Mouse (Mus musculus): ENCODE results near the gene Wdr38. TPM values are rescaled to one million over a fixed set of nuclear protein-coding genes. Genes with fewer than 3 reads are reported as not detected.
"Not testable (repeated sequence)": the region's sequence is repeated elsewhere in the genome, so short reads cannot be mapped to it uniquely, and the experiment has no call there.

Wdr38 gene
- polyA plus RNA-seq, 1 experiment from 2014 or later = 1.7 TPM

DNA sequence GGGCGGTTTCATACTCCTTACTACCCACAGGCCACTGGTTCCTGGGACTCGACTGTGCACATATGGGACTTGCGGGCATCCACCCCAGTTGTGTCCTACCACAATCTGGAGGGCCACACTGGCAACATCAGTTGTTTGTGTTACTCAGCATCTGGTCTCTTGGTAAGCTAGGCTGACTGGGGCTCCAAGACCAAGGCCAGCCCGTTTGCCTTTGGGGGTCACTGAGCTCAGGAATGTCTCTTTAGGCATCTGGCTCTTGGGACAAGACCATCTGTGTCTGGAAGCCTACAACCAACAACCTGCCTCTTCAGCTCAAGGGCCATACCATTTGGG, 3.3 kb downstream of the Wdr38 start:
- Histone ChIP-seq H3K9ac (no peak overlapping the region), H3K27ac (no peak overlapping the region), H3K9me3 (no peaks in the 10 kb centered on the region), H3K4me1 (peaks cover 26% of the 10 kb centered on the region), H3K36me3 (replicated peaks) (peaks cover 48% of the 10 kb centered on the region), H3K4me3 (replicated peaks) (no peak overlapping the region), H3K4me2 (no peak overlapping the region), H3K27me3 (peaks cover 6% of the 10 kb centered on the region; the same call in 1 of the 2 replicates)
- WGBS = 85% methylated on average over 4 of the region's 4 CpGs
- no peak for ATAC-seq (ENCODE audit: low FRiP score)

DNA sequence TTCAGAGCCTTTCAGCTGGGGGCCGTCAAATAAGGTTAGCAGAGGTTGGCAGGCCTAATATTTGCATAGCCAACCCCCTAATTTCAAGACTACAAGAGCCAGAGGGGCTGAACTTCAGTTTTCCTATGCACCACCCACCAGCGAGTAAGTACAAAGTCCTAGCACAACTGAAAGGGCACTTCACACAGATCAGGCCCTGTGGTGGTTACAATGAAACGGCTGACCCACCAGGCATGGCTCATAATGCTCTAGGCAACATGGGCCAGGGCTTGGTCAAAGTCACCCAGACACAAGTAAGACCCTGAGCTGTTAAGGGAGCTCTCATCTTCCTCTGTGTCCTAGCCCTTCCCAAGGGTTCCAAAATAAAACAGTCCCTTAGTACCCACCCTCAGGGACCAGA, 4.6 kb downstream of the Wdr38 start:
- Histone ChIP-seq H3K4me1 (peaks cover 35% of the 10 kb centered on the region), H3K4me2 (no peak overlapping the region), H3K36me3 (replicated peaks) (peaks cover 48% of the 10 kb centered on the region), H3K27ac (no peak overlapping the region), H3K27me3 (peaks cover 6% of the 10 kb centered on the region; the same call in 1 of the 2 replicates), H3K9me3 (no peaks in the 10 kb centered on the region), H3K4me3 (replicated peaks) (no peak overlapping the region), H3K9ac (no peak overlapping the region)
- ATAC-seq (ENCODE audit: low FRiP score) = no peak
- 85% methylated on average over 3 of the region's 3 CpGs for WGBS

DNA sequence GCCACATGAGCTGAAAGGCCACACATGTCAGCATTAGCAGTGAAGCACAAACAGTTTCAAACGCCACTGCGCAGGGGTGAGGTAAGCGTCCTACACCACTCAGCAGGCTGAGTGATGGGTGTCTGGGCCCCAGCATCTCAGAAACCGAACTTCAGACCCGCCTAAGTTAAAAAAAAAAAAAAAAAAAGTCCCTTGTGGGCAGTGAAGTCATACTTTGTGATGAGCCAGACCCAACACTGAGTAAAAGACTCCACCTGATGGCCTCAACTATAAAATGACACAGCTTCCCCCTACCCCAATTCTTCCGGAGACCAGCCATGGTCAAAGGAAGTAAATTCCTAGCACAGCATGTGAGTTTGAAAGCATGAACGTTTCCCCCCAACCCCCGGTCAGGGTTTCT, 5.8 kb downstream of the Wdr38 start:
- Histone ChIP-seq H3K9me3 (no peaks in the 10 kb centered on the region), H3K27me3 (no peaks in the 10 kb centered on the region), H3K4me2 (peak overlapping the region; percentile 82), H3K9ac (peak overlapping the region; percentile 89; the same call in 1 of the 2 replicates), H3K36me3 (replicated peaks) (peaks cover 48% of the 10 kb centered on the region), H3K4me1 (peaks cover 35% of the 10 kb centered on the region), H3K27ac (no peak overlapping the region), H3K4me3 (replicated peaks) (peak overlapping the region; percentile 74)
- 54% methylated on average over 8 of the region's 8 CpGs for WGBS
- no peak for ATAC-seq (ENCODE audit: low FRiP score)

DNA sequence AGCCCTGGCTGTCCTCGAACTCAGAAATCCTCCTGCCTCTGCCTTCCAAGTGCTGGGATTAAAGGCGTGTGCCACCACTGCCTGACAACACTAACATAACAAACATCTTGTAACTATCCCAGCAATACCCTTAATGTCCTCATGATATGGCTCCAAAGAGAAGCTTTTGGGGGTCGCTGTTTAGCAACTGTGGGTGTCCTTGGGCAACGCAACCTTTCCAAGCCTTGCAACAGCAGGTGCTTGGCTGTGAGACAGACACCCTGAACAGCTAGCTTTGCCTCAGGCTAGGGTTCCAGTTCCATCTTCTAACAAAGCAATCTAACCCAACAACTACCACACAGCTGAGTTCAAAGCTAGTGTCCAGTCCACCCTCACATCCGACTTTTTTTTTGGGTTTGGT, 6.2 kb downstream of the Wdr38 start:
- H3K4me3 ChIP-seq (replicated peaks) = peak overlapping the region; percentile 74
- peak overlapping the region; percentile 89 for H3K9ac ChIP-seq
- ATAC-seq (ENCODE audit: low FRiP score) = no peak
- H3K4me2 ChIP-seq = peak overlapping the region; percentile 82
- peaks cover 35% of the 10 kb centered on the region for H3K4me1 ChIP-seq
- H3K9me3 ChIP-seq = no peaks in the 10 kb centered on the region
- 67% methylated on average over 5 of the region's 5 CpGs for WGBS
- peaks cover 48% of the 10 kb centered on the region for H3K36me3 ChIP-seq (replicated peaks)
- no peaks in the 10 kb centered on the region for H3K27me3 ChIP-seq
- no peak overlapping the region for H3K27ac ChIP-seq

DNA sequence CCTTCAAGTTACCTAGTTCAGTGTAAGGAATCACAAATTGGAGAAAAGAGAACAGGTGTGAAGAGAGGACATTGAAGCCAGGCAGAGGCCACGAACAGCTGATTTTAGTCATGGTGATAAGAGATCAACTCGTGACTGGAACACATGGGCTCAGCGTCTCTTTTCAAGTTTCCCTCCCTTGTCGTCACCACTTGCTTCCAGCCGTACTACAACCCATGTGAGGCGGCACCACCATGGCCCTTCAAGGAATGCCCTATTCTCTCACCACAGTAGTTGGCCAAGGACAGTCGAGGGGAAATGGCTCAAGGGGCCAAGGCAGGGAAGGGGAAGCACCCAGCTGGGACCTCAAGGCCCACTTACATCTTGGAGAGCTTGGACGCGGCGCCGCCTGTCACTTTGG, 7.1 kb downstream of the Wdr38 start:
- Histone ChIP-seq H3K9ac (peak overlapping the region; percentile 89), H3K36me3 (replicated peaks) (peaks cover 45% of the 10 kb centered on the region), H3K27me3 (no peaks in the 10 kb centered on the region), H3K4me3 (replicated peaks) (peak overlapping the region; percentile 74), H3K4me2 (peak overlapping the region; percentile 82), H3K9me3 (no peaks in the 10 kb centered on the region), H3K27ac (peak overlapping the region; percentile 92; the same call in 1 of the 2 replicates), H3K4me1 (peaks cover 44% of the 10 kb centered on the region)
- 2% methylated on average over 11 of the region's 11 CpGs for WGBS
- ATAC-seq (ENCODE audit: low FRiP score) = 0 out of 2 replicates have a peak, but pooled peaks have one; percentile 5

DNA sequence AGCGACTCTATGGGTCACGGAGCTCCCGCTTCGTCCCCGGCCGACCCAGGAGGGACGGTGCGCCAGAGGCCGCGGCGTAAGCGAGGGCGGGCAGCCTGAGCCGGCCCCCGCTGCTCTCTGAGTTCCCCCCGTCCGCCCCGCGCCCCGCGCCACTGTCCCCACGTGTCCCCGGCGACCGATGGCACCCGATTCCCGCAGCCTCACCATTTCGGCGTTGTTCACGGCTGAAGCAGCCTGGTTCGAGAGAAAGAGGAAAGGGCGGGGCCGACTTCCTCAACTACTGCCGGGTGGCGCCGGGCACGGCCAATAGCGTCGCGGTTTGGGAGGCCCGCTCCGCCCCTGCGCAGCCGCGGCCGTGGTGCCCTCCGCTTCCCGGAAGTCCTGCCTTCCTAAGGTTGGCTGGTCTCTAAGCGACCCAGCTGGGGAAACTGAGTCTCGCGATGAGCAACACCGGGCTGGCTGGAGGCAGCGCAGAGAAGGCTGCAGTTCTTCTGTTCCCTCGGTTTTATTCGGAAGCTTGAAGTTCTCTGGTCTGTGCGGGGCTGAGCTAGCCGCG, 7.7 kb downstream of the Wdr38 start, which contains the start of gene Arpc5l:
Gene Arpc5l (plus strand): TSS at position 469 of the 556 bp plus-strand sequence.
- Histone ChIP-seq H3K4me3 (replicated peaks) (peak within 1 kb of the TSS; percentile 74), H3K27me3 (no peaks in the 10 kb centered on the region), H3K9ac (peak within 1 kb of the TSS; percentile 89), H3K4me2 (peak within 1 kb of the TSS; percentile 82), H3K27ac (peak within 1 kb of the TSS; percentile 92), H3K4me1 (peaks cover 48% of the 10 kb centered on the region), H3K36me3 (replicated peaks) (peaks cover 40% of the 10 kb centered on the region), H3K9me3 (no peaks in the 10 kb centered on the region)
- under 1% methylated on average over 58 of the region's 58 CpGs for WGBS
- peak; percentile 90 for ATAC-seq (ENCODE audit: low FRiP score)

DNA sequence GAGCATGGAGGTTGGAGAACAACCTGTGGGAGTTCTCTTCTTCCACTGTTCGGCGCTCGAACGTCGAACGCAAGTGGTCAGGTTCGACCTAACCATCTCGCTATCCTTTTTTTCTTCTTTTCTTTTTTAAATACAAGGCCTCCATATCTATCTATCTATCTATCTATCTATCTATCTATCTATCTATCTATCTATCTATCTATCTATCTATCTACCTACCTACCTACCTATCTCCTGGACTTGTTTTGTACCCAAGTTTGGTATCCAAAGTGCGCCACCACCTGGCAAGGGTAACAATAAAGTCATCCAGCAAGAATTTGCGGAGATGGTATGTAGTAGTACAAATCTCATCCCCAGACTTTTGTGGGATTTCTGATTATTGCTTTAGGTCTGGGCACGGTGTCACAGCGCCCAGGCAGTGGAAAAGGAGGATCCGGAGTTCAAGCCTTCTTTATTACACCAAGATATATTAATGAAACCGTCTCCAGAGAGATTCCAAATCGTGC, 8.4 kb downstream of the Wdr38 start, which contains the start of gene Rpl35:
Gene Rpl35 (minus strand): TSS at position 51 of the 506 bp plus-strand sequence.
- Histone ChIP-seq H3K4me2 (peak within 1 kb of the TSS; percentile 82), H3K9me3 (no peaks in the 10 kb centered on the region), H3K9ac (peak within 1 kb of the TSS; percentile 89), H3K36me3 (replicated peaks) (peaks cover 33% of the 10 kb centered on the region), H3K27ac (peak within 1 kb of the TSS; percentile 92), H3K4me1 (peaks cover 48% of the 10 kb centered on the region), H3K4me3 (replicated peaks) (peak within 1 kb of the TSS; percentile 74), H3K27me3 (no peaks in the 10 kb centered on the region)
- 12% methylated on average over 15 of the region's 15 CpGs for WGBS
- no peak for ATAC-seq (ENCODE audit: low FRiP score)

DNA sequence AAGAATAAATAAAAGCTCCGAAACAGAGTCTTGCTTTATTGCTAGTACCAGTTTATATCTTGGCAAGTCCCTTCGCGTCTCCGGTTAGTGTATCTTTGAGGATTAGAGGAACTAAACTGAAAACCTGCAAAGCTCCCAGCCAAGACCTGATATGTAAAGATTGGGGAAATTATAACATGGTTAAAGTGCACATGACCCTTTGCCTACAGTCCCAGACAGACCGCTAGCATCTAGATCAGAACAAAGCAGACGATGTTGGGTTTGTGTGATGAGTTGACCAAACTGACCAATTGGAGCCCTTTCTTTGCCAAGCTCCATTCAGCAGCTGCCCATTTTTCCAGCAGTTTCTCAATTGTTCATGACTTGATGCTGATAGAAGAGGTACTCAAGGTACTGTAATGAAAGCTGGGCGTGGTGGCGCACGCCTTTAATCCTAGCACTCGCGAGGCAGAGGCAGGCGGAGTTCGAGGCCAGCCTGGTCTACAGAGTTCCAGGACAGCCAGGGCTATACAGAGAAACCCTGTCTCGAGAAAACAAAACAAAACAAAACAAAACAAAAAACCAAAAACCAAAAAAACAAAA, 9.0 kb downstream of the Wdr38 start:
- H3K27ac ChIP-seq = no peak overlapping the region
- no peaks in the 10 kb centered on the region for H3K27me3 ChIP-seq
- H3K4me3 ChIP-seq (replicated peaks) = peak overlapping the region; percentile 74
- H3K4me1 ChIP-seq = peaks cover 48% of the 10 kb centered on the region
- 90% methylated on average over 14 of the region's 14 CpGs for WGBS
- no peak for ATAC-seq (ENCODE audit: low FRiP score)
- H3K9me3 ChIP-seq = no peaks in the 10 kb centered on the region
- H3K9ac ChIP-seq = no peak overlapping the region
- H3K4me2 ChIP-seq = peak overlapping the region; percentile 82
- H3K36me3 ChIP-seq (replicated peaks) = peaks cover 27% of the 10 kb centered on the region

DNA sequence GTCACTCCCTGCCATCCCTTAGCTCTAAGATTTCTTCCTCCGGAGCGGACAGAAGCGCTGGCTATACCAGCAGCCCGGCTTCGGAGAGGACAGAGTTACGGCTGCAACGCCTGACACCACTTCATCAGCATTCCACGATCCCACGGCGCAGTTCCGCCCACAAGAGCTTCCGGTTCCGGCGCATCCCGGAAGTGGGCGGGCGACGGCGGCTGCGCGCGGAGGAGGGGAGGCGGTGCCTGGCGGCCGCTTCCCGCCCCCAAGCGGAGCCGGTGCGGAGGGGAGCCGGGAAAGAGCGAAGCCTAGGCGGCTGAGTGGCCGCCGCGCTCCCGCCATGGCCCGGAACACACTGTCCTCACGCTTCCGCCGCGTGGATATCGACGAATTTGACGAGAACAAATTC, 10.6 kb downstream of the Wdr38 start:
- Histone ChIP-seq H3K4me3 (replicated peaks) (peak overlapping the region; percentile 95), H3K27ac (peak overlapping the region; percentile 89), H3K9me3 (no peaks in the 10 kb centered on the region), H3K36me3 (replicated peaks) (peaks cover 20% of the 10 kb centered on the region), H3K27me3 (no peaks in the 10 kb centered on the region), H3K4me1 (peaks cover 43% of the 10 kb centered on the region), H3K4me2 (peak overlapping the region; percentile 93), H3K9ac (peak overlapping the region; percentile 94)
- ATAC-seq (ENCODE audit: low FRiP score) = peak; percentile 90
- WGBS = 0% methylated on average over 40 of the region's 44 CpGs

DNA sequence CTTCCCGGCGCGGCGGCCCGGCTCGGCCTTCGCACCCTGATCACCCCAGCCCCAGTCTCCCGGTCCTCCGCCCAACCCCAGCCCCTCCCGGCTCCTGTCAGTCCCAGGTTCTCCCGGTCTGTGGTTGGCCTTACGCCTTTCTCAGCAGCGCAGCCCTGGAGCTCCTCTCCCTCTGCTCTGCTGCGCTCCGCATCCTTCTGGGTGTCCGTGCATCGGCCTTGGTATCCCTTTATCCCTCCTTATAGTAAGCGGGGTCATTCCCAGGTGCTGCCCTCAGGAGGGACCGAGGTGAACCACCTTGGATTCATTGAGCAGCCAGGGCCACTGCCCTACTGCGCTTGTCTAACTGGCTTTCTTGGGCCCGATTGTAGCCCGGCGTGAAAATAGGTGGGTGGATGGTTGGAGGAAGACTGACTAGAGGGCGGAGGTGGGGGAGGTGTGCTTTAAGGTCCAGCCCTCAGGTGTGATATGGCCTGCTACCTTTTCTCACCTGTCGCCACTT, 11.1 kb downstream of the Wdr38 start:
- peak; percentile 60 for ATAC-seq (ENCODE audit: low FRiP score)
- peak overlapping the region; percentile 93 for H3K4me2 ChIP-seq
- no peaks in the 10 kb centered on the region for H3K9me3 ChIP-seq
- H3K36me3 ChIP-seq (replicated peaks) = peaks cover 20% of the 10 kb centered on the region
- H3K4me3 ChIP-seq (replicated peaks) = peak overlapping the region; percentile 95
- peaks cover 38% of the 10 kb centered on the region for H3K4me1 ChIP-seq
- H3K27ac ChIP-seq = peak overlapping the region; percentile 89
- H3K9ac ChIP-seq = peak overlapping the region; percentile 94
- no peaks in the 10 kb centered on the region for H3K27me3 ChIP-seq
- under 1% methylated on average over 23 of the region's 25 CpGs for WGBS

DNA sequence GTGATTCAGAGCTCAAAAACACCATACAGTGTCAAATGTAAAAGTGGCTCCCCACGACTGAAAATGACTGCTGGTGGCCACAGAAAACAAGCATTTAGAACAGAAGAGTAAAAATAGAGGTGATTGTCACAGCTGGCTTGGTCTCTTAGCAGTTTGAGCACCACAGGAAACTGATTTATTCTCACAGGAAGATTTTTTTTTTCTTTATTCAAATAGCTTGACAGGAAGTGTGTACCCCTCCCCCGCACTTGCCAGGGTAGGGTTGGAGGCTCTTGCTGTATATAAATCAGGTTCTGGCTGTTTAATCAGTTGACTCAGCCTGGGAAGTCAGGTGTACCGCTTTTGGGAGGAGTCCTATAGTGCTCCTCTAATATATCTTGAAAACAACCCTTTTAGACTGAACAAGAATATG, 11.7 kb downstream of the Wdr38 start:
- peaks cover 37% of the 10 kb centered on the region for H3K4me1 ChIP-seq
- no peaks in the 10 kb centered on the region for H3K27me3 ChIP-seq
- H3K36me3 ChIP-seq (replicated peaks) = peaks cover 20% of the 10 kb centered on the region
- no peaks in the 10 kb centered on the region for H3K9me3 ChIP-seq
- H3K4me3 ChIP-seq (replicated peaks) = peak overlapping the region; percentile 95
- peak overlapping the region; percentile 93 for H3K4me2 ChIP-seq
- no peak for ATAC-seq (ENCODE audit: low FRiP score)
- 37% methylated on average over 3 of the region's 3 CpGs for WGBS
- peak overlapping the region; percentile 89; the same call in 1 of the 2 replicates for H3K27ac ChIP-seq
- H3K9ac ChIP-seq = peak overlapping the region; percentile 94

DNA sequence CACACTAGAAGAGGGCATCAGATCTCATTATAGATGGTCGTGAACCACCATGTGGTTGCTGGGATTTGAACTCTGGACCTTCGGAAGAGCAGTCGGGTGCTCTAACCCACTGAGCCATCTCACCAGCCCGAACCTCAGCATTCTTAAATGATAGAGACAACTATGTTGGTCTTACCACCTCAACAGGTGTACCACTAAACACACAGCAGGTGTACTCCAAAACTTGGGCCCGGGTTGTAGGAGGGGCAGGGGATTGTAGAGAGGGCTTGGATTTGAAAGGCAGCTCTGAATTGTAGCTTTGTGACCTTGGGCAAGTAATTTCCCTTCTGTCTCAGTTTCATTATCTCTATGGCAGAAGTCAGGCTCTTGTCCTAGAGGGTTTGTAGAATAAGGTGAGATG, 12.9 kb downstream of the Wdr38 start:
- H3K4me1 ChIP-seq = peaks cover 33% of the 10 kb centered on the region
- WGBS = 89% methylated on average over 5 of the region's 5 CpGs
- not testable (repeated sequence) for ATAC-seq (ENCODE audit: low FRiP score)

More for the DNA sequence above, 12.9 kb downstream of the Wdr38 start:
- not testable (repeated sequence) for H3K27ac ChIP-seq; H3K4me3 ChIP-seq (replicated peaks); H3K9ac ChIP-seq; H3K27me3 ChIP-seq; H3K4me2 ChIP-seq; H3K9me3 ChIP-seq
- peaks cover 32% of the 10 kb centered on the region for H3K36me3 ChIP-seq (replicated peaks)

All from forebrain, embryonic 12.5 days (tissue).